Mouse (Mus musculus) small intestine, adult 2 months (tissue): ENCODE measurements around the gene Elovl7.

Source experiments
- CTCF ChIP-seq: fragments of 200-500 bp; IDR thresholded peaks from 2 replicates; pipeline ENCODE4 v1.5.1; 2012; ENCODE audit warnings: low read depth, mild to moderate bottlenecking, control low read depth, inconsistent platforms, low read length, moderate library complexity, mixed read lengths; ENCODE audit not compliant: insufficient replicate concordance, insufficient read length; ENCODE audit errors: extremely low read depth
- POLR2A ChIP-seq: fragments of 200-500 bp; IDR thresholded peaks from 2 replicates; pipeline ENCODE4 v1.6.1; 2012; ENCODE audit warnings: low read depth, mild to moderate bottlenecking, control low read depth, inconsistent platforms, low read length, moderate library complexity

DNA sequence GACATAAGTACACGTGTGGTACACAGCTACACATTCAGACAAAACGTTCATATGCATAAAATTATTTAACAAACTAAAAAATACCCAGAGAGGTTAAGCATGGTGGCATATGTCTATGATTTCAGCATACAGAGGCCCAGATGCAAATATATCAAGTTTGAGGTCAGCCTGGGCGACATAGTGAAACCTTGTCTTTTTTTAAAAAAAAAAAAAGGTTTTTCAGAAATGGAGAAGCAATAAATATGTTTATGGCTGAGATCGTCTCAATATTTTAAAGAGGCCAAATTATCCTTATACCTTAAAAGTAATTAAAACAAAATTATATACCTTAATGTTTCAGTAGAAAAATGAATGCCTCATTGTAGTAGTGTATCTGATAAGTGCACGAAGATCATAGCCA lies 6.1 kb upstream of the Elovl7 start:
- no peak for TF ChIP-seq CTCF
- TF ChIP-seq POLR2A, result no peak
